Mouse (Mus musculus) bone marrow, adult 2 months (tissue): ENCODE measurements around the gene Cerkl. TPM values are rescaled to one million over a fixed set of nuclear protein-coding genes. Genes with fewer than 3 reads are reported as not detected.

ENCODE experiments used
- H3K27ac ChIP-seq: fragments of 200-500 bp; 2 replicates; pipeline ENCODE4 v1.5.1; 2012; ENCODE audit warnings: low read depth, mild to moderate bottlenecking, control low read depth, inconsistent platforms, low read length; ENCODE audit not compliant: control insufficient read depth, poor library complexity, insufficient read depth
- H3K4me1 ChIP-seq: fragments of 200-500 bp; 2 replicates; pipeline ENCODE4 v1.6.1; 2011; ENCODE audit warnings: low read length; ENCODE audit not compliant: control insufficient read depth, insufficient read depth
- H3K4me3 ChIP-seq: fragments of 200-500 bp; replicated peaks from 2 replicates; pipeline ENCODE3; 2011; ENCODE audit warnings: mild to moderate bottlenecking, low read depth, low read length, control low read depth; ENCODE audit not compliant: control insufficient read depth
- CTCF ChIP-seq: fragments of 200-500 bp; IDR thresholded peaks from 2 replicates; pipeline ENCODE4 v1.5.1; 2011; ENCODE audit warnings: low read length, control low read depth; ENCODE audit not compliant: control insufficient read depth, insufficient read depth
- POLR2A ChIP-seq: fragments of 200-500 bp; IDR thresholded peaks from 2 replicates; pipeline ENCODE4 v1.6.1; 2011; ENCODE audit warnings: low read depth, mild to moderate bottlenecking, control low read depth, low read length, borderline replicate concordance; ENCODE audit not compliant: control insufficient read depth
- WGBS: fragments of 180-500 bp; shearing (Covaris S2); methylation state at CpG from one replicate; pipeline ENCODE4 v1.1.7; 2018; 5-methylcytosine and 5-hydroxymethylcytosine counted together
- polyA plus RNA-seq: library from polyadenylated mRNA; stranded (reverse); fragments of >200 nt; gene quantifications from 2 replicates; pipeline ENCODE4 v1.2.4, GENCODE M21; 2011; ENCODE audit warnings: low replicate concordance; ENCODE audit not compliant: missing spikeins, insufficient read depth, insufficient read length

The Cerkl gene
- polyA plus RNA-seq, 1 experiment: 22.0 TPM

DNA sequence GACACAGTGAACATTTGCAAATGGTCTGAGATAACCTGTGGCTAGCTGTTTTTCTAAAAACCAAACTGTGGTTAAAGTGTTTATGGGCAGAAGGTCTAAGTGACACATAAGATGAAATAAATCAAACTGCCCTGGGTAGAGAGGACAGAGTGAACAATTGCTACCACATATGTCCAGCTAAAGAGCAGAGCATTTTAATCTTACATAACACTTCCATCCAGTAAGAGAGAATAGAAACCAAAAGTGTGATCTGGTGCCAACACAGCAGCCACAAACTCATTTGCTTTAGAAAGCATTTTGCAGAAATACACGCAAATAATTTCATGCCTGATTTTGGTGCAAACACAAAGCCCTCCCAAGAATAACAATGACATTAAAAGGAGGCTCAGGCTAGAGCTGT lies 117.6 kb downstream of the Cerkl start:
- no peaks in the 10 kb centered on the region for H3K4me1 ChIP-seq
- H3K4me3 ChIP-seq: no peak overlapping the region
- no peak overlapping the region for H3K27ac ChIP-seq
- 12% methylated on average over 1 of the region's 1 CpGs for WGBS
- TF ChIP-seq POLR2A: no peak
- TF ChIP-seq CTCF: no peak

DNA sequence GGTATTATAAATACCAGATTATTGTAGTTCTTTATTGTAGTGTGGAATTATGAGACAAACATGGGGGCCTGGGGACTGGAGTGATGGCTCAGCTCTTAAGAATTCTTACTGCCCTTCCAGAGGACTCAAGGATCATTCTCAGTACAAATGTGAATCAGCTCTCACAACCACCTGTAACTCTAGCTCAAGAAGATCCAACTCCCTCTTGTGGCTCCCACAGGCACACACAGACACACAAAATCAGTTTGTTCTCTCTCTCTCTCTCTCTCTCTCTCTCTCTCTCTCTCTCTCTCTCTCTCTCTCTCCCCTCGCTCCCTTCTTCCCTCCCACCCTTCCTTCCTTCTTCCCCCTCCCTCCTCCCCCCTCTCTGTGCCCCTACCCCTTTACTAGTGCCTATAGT lies 120.4 kb downstream of the Cerkl start:
- 90% methylated on average over 1 of the region's 1 CpGs for whole genome bisulfite sequencing
- TF ChIP-seq POLR2A (no peak), CTCF (no peak)

DNA sequence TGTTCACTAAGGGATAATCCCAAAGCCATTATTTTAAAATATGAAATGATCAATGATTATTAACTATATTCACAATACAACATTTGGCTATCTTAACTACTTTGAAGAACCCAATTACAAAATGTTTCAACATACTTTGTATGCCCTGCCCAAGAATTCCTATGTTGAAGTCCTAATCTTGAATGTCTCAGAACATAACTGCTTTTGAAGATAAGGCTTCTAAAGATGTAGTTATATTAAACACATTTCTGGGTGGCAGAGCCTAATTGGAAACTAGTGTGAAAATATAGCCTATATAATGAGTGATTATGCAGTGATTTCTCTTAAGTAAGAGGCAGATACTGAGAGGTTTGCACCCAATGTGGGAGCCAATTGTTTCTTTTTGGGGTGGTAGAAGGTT lies 121.9 kb downstream of the Cerkl start:
- no peaks in the 10 kb centered on the region for H3K4me1 ChIP-seq
- TF ChIP-seq CTCF: no peak
- no peak for TF ChIP-seq POLR2A
- H3K4me3 ChIP-seq: no peak overlapping the region
- H3K27ac ChIP-seq: no peak overlapping the region

More for the DNA sequence above, 120.4 kb downstream of the Cerkl start:
- no peak overlapping the region for H3K4me3 ChIP-seq
- H3K4me1 ChIP-seq: no peaks in the 10 kb centered on the region
- H3K27ac ChIP-seq: no peak overlapping the region

DNA sequence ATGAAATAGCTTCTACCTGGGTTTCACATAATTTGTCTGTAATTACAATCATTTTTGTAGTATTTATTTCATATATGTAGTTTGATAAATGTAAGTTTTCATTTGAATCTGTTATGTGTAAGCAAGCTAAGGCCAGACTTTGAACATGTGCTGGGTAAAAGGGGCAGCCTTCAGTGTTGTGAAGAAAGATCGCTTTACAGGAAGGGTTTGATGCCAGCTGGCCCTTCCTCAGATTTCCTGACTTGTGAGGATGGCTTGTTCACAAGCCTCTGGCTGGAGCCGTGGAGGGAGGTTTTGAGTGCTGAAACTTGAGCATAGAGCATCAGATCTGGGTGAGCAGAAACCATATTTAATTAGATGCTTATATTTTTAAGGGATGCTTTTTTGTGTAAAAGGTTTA lies 128.5 kb downstream of the Cerkl start:
- no peak overlapping the region for H3K4me3 ChIP-seq
- WGBS: 91% methylated on average over 2 of the region's 2 CpGs
- no peaks in the 10 kb centered on the region for H3K4me1 ChIP-seq
- H3K27ac ChIP-seq: no peak overlapping the region
- TF ChIP-seq POLR2A (no peak), CTCF (no peak)

DNA sequence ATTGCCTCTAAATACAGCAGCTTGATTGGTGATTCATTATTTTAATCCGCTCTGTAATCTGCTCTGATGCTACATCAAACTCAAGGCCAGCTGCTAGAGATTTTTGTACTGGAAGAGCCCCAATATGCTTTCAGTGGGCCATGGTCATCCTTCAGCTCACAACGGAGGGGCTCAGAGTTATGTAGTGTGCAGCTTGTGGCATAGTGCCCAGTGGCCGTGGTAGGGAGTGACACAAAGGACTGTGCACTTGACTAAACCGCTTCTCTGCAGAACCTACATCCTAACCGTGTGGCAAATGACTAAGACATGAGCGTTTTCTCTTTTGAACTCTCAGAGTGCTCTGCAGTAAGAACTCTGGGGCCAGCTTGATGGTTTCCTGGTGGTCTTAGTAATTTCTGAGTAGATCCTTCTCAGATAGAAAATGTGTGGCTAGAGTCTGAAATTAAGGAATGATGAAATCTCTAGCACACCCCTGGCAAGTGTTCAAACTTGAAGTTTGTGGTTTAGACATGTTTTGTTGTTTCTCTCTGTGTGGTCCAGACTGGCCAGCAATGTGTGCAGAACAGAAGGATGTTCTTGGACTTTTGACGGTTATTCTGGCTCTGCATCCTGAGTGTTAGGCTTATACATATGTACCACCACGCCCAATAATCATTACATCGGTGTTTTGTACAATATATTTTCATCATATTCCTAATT lies 140.3 kb downstream of the Cerkl start:
- no peaks in the 10 kb centered on the region for H3K4me1 ChIP-seq
- H3K27ac ChIP-seq: no peak overlapping the region
- WGBS: 70% methylated on average over 9 of the region's 9 CpGs
- H3K4me3 ChIP-seq: no peak overlapping the region
- TF ChIP-seq CTCF (no peak), POLR2A (no peak)

DNA sequence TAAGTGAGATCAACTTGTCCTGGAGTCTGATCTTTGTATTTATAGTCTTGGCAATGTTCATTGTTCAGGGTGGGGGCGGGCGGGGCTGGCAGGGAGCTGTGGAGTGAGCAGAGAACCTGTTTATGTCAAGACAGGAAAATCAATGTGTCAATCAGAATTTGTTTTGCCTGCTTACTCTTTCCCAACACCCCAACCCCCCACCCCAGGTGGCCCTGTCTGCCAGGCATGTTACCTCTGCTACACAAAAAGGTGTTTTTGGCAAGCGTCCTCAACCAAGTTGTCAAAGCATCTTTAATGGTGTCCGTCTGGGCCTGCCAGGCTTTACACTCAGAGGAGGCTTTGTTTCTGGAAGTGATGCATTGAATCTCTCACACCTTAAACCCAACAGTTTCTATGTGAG lies 141.5 kb downstream of the Cerkl start:
- Histone ChIP-seq H3K27ac (no peak overlapping the region), H3K4me3 (no peak overlapping the region), H3K4me1 (no peaks in the 10 kb centered on the region)
- TF ChIP-seq POLR2A: no peak
- TF ChIP-seq CTCF: no peak
- 94% methylated on average over 4 of the region's 4 CpGs for WGBS

DNA sequence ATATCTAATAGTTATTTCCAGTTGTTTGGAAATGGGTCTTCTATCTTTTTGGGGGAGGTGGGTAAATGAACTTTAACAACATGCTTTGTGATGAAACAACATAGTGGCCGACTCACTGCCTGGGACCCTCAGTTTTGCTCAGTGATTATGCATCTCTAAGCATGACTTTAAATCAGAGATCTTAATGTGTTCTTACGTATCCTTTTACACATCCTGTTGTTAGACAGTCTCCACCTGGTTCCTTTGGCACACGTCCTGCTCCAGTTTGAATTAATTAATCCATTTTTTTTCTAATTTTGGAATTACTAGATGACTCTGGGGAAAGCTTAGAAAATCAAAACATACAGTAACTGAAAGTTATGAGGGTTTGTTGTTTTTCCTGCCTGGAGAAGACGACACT lies 144.1 kb downstream of the Cerkl start:
- WGBS: 88% methylated on average over 4 of the region's 4 CpGs
- no peak for TF ChIP-seq CTCF
- TF ChIP-seq POLR2A: no peak
- Histone ChIP-seq H3K27ac (no peak overlapping the region), H3K4me1 (no peaks in the 10 kb centered on the region), H3K4me3 (no peak overlapping the region)

DNA sequence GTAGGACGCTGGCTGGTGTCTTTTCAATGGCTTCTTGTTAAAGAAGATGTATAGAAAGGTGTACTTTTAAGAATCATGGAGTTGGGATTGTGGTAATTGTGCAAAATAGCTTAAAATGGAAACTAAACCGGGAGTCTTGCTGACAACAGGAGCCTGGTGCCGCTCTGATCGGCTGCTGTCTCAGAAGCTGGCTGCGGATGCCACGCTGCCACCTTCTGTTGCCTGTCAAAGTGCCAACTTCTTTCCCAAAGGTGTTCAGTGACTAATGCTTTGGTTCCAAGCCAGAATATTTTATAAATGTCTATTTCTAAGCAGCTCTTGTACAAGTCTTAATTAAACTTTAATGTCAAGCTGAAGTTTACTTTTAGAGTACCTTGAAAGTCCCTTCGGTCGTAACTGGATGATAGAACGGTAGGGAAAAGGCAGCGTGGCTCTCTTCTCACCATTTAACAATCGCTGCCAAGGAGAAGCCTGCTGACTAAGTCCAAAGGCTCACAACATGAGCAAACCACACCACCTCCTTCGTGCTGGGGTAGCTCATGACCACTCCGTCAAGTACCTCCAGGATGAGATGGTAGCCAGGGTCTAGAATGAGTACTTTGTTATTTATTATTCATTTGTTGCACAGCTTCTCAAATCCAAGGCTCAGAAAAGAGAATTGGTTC lies 147.0 kb downstream of the Cerkl start:
- TF ChIP-seq POLR2A (no peak), CTCF (no peak)
- 93% methylated on average over 13 of the region's 13 CpGs for WGBS

More for the DNA sequence above, 147.0 kb downstream of the Cerkl start:
- no peak overlapping the region for H3K27ac ChIP-seq
- H3K4me1 ChIP-seq: no peaks in the 10 kb centered on the region
- H3K4me3 ChIP-seq: no peak overlapping the region
